Mouse (Mus musculus) limb, embryonic 10.5 days (tissue): Measurements from ENCODE around the gene Taok3. TPM values are rescaled to one million over a fixed set of nuclear protein-coding genes. Genes with fewer than 3 reads are reported as not detected.
A peak's percentile ranks its signal among the peaks of the same experiment; 100 is the strongest.

ENCODE experiments used
- DNase-seq: peaks from one replicate; pipeline ENCODE4 v3.0.0-alpha.2; 2017; ENCODE audit warnings: low spot score
- H3K27ac ChIP-seq: fragments of 300-500 bp; sonication (generic); 2 replicates; pipeline ENCODE4 v1.5.1; 2016; ENCODE audit warnings: mild to moderate bottlenecking
- H3K27me3 ChIP-seq: fragments of 300-500 bp; sonication (generic); 2 replicates; pipeline ENCODE4 v1.6.1; 2016; ENCODE audit warnings: low read depth, mild to moderate bottlenecking; ENCODE audit not compliant: poor library complexity, severe bottlenecking
- H3K36me3 ChIP-seq: fragments of 300-500 bp; sonication (generic); 2 replicates; pipeline ENCODE4 v1.6.1; 2016; ENCODE audit warnings: mild to moderate bottlenecking, moderate library complexity
- H3K4me1 ChIP-seq: fragments of 300-500 bp; sonication (generic); 2 replicates; pipeline ENCODE4 v1.6.1; 2016
- H3K4me3 ChIP-seq: fragments of 300-500 bp; sonication (generic); 2 replicates; pipeline ENCODE4 v1.5.1; 2016; ENCODE audit warnings: mild to moderate bottlenecking, moderate library complexity
- H3K9me3 ChIP-seq: fragments of 300-500 bp; sonication (generic); replicated peaks from 2 replicates; pipeline ENCODE4 v1.6.1; 2016; ENCODE audit warnings: mild to moderate bottlenecking
- WGBS: fragments of 180-500 bp; shearing (Covaris S2); methylation state at CpG from one replicate; pipeline ENCODE4 v1.1.7; 2016; 5-methylcytosine and 5-hydroxymethylcytosine counted together
- polyA plus RNA-seq: library from polyadenylated mRNA; unstranded; fragments of >200 nt; fragmentation: Nextera tagmentation; extraction: Ambion mirVana; gene quantifications from 2 replicates; pipeline ENCODE4 v1.2.1, GENCODE M21; 2016

Taok3 gene
- polyA plus RNA-seq, 1 experiment from 2014 or later, result 6.2 TPM

DNA sequence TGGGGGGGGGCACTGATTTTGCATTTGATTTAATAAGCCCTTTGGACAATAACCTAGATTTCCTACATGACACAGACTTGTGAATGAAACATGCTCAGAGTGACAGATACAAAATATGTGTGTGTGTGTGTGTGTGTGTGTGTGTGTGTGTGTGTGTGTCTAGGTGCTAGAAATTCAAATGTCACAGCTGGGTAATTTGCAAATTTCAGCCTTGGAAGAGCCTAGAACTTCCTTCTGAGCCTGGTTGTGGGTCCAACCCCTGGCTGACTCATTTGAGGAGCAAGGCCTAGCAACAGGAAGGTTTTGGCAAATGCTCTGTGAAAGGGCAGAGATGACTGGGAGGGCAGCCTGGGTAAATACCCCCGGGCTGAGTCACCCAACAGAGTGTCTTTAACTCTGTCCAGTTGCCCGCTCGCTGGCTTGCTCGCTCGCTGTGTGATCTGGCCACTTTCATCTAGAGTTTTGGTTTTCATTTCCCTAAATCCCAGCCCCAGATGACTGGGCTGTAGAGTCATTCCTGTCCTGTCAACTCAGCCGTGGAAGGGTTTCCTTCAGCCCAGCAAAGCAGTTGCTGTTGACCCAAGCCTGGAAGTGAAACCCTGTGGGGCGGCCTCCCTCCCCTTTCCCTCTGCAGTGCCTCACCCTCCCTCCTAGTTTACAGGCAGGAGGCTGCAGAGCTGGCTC, 38.5 kb downstream of the Taok3 start:
- Histone ChIP-seq H3K27me3 (no peaks in the 10 kb centered on the region), H3K4me3 (no peak overlapping the region), H3K27ac (no peak overlapping the region; the same call in 1 of the 2 replicates), H3K9me3 (no peaks in the 10 kb centered on the region), H3K36me3 (no peaks in the 10 kb centered on the region), H3K4me1 (peaks cover 30% of the 10 kb centered on the region)
- DNase-seq, result no peak
- WGBS, result 82% methylated on average over 7 of the region's 7 CpGs

DNA sequence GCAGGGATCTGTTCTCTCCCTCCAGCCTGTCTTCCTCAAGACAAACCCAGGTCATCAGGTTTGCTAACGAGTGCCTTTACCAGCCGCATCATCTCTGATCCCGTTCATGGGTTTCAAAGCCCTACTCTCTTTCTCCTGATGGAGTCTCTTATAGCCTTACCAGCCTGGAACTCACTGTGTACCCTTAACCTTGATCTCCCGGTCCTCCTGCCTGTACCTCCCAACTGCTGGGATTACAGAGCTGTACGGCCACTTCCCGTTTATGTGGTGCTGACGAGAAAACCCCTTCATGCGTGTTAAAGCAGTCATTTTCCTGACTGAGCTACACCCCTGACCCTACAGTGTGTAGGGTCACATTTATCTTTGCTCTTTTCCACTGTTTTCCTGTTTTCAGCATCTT, 39.4 kb downstream of the Taok3 start:
- no peaks in the 10 kb centered on the region for H3K36me3 ChIP-seq
- H3K4me1 ChIP-seq, result peaks cover 23% of the 10 kb centered on the region
- H3K9me3 ChIP-seq, result no peaks in the 10 kb centered on the region
- no peak for DNase-seq
- no peak overlapping the region for H3K4me3 ChIP-seq
- H3K27me3 ChIP-seq, result no peaks in the 10 kb centered on the region
- peak overlapping the region; percentile 72; the same call in 1 of the 2 replicates for H3K27ac ChIP-seq
- WGBS, result 59% methylated on average over 8 of the region's 8 CpGs

DNA sequence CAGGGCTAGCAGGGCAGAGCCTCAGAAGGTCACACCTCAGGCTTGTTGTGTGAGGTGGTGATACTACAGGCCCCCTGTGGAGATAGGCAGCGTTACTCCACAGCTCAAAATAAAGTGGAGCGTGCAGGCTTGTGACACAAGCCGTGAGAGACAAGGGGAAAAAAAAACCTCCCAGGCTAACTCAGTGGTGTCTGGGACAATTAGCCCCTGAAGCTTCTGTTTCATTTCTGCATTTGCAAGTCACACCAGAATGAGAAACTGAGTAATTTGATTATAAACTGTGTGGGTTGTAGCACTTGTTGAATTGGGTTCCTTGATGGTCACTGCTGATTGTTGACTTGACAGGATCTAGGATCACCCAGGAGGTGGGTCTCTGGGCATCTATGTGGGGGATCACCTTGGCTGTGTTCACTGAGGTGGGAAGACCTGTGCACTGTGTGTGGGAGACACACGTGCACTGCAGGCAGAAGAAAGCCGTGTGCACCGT, 39.9 kb downstream of the Taok3 start:
- Histone ChIP-seq H3K9me3 (no peaks in the 10 kb centered on the region), H3K4me3 (no peak overlapping the region), H3K27me3 (no peaks in the 10 kb centered on the region), H3K27ac (peak overlapping the region; percentile 72), H3K4me1 (peaks cover 23% of the 10 kb centered on the region), H3K36me3 (no peaks in the 10 kb centered on the region)
- no peak for DNase-seq
- 49% methylated on average over 6 of the region's 6 CpGs for WGBS

DNA sequence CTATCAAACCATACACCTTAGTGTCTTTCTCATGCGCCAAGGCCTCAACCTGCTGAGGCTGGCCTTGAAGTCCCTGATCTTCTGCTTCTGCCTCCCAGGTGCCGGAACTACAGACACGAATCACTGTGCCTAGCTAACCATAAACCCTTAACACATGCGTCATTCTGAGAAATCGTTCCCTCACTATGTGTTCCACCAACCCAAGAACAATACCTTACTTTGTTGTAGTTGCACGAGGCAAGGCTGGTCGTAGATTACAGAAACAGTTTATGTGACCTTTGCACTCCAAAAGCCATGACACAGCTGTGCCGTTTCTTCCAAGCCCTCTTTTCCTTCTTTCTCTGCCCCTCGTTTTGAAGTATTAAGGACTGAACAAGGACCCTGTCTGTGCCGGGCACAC, 40.6 kb downstream of the Taok3 start:
- DNase-seq, result no peak
- Histone ChIP-seq H3K4me1 (peaks cover 23% of the 10 kb centered on the region), H3K36me3 (no peaks in the 10 kb centered on the region), H3K27me3 (no peaks in the 10 kb centered on the region), H3K4me3 (no peak overlapping the region), H3K9me3 (no peaks in the 10 kb centered on the region), H3K27ac (0 out of 2 replicates have a peak overlapping the region, but pooled peaks have one; percentile 72)
- 58% methylated on average over 10 of the region's 10 CpGs for WGBS

DNA sequence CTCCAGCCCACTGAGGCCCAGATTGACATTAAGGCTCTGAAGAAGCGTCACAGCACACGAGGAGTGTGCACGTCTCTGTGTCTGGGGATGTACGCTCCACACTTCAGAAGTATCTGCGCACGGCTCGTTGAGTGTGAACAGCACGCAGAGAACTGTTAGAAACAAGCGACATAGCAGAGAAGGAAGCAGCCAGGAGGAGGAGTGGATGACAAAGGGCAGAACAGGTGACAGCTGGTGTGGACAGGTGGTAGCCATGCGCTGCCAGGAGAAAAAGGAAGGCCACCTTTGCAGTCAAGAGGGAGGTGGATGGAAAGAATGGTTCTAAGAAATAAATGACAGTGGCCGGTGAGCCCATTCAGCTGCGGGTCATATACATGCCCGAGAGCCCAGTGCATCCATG, 43.9 kb downstream of the Taok3 start:
- no peak for DNase-seq
- H3K36me3 ChIP-seq, result no peaks in the 10 kb centered on the region
- 0 out of 2 replicates have a peak overlapping the region, but pooled peaks have one; percentile 7 for H3K27ac ChIP-seq
- no peak overlapping the region for H3K4me3 ChIP-seq
- H3K9me3 ChIP-seq, result no peaks in the 10 kb centered on the region
- no peaks in the 10 kb centered on the region for H3K27me3 ChIP-seq
- H3K4me1 ChIP-seq, result peaks cover 24% of the 10 kb centered on the region
- 94% methylated on average over 13 of the region's 13 CpGs for WGBS

DNA sequence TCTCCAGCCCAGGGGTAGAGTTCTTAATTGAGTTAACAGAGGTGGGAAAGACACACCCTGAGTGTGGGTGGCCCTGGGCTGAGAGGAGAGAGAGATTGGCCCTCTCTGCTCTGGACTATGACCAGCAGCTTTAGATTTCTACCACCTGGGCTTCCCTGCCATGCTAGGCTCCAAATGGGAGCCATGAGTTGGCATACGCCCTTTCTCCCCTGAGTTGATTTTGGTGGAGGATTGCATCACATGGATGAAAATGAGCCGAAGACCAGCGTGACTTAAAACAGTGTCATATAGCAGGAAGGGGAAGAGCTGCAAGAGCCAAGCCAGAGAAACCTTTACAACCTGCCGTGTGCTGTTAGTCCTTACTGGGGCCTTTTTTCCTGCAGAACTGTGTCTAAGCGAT, 44.6 kb downstream of the Taok3 start:
- no peak overlapping the region for H3K27ac ChIP-seq
- peaks cover 17% of the 10 kb centered on the region for H3K4me1 ChIP-seq
- no peaks in the 10 kb centered on the region for H3K36me3 ChIP-seq
- no peak overlapping the region for H3K4me3 ChIP-seq
- no peaks in the 10 kb centered on the region for H3K27me3 ChIP-seq
- no peaks in the 10 kb centered on the region for H3K9me3 ChIP-seq
- DNase-seq, result no peak
- WGBS, result 90% methylated on average over 5 of the region's 5 CpGs

DNA sequence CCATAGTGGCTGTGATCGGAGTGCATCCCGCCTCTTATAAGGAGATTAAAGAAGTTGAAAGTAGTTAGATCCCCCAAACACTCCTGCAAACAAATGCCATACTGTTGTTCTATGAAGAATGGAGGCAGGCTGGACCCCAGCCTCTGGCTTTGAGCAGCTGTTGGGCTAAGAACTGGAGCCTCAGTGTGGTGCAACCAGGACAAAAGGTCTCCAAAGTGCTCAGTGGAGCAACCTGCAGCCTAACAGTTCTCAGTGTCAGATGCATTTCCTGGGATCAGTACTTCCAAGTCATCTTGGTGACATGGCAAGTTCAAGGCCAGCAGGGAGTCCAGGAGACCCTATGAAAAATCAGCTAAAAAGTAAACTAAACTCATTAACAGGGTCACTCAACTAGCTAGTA, 45.0 kb downstream of the Taok3 start:
- no peak for DNase-seq
- peaks cover 13% of the 10 kb centered on the region for H3K4me1 ChIP-seq
- no peaks in the 10 kb centered on the region for H3K27me3 ChIP-seq
- H3K36me3 ChIP-seq, result no peaks in the 10 kb centered on the region
- H3K4me3 ChIP-seq, result no peak overlapping the region
- no peak overlapping the region for H3K27ac ChIP-seq
- H3K9me3 ChIP-seq, result no peaks in the 10 kb centered on the region
- 97% methylated on average over 2 of the region's 2 CpGs for WGBS

DNA sequence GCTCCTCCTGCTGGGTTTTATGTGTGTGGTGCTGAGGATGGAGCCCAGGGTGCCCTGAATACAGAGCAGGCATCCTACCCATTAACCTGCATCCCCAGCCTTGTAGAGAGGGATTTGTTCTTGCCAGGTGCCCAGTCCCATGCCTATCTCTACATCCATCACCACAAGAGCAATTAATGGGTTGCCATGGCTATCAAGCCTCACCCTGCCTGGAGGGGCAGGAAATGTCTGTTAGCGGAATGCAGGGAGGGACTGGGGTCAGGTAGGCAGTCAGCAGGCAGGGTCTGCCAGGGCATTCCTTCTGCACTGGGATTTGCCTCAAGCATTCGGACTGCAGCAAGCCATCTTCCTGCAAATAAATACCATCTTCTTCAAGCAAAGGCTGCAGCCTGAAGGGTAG, 46.0 kb downstream of the Taok3 start:
- WGBS, result 54% methylated on average over 2 of the region's 2 CpGs
- H3K36me3 ChIP-seq, result no peaks in the 10 kb centered on the region
- DNase-seq, result no peak
- no peaks in the 10 kb centered on the region for H3K9me3 ChIP-seq
- H3K4me1 ChIP-seq, result peaks cover 12% of the 10 kb centered on the region
- no peak overlapping the region for H3K27ac ChIP-seq
- H3K4me3 ChIP-seq, result no peak overlapping the region
- H3K27me3 ChIP-seq, result no peaks in the 10 kb centered on the region

DNA sequence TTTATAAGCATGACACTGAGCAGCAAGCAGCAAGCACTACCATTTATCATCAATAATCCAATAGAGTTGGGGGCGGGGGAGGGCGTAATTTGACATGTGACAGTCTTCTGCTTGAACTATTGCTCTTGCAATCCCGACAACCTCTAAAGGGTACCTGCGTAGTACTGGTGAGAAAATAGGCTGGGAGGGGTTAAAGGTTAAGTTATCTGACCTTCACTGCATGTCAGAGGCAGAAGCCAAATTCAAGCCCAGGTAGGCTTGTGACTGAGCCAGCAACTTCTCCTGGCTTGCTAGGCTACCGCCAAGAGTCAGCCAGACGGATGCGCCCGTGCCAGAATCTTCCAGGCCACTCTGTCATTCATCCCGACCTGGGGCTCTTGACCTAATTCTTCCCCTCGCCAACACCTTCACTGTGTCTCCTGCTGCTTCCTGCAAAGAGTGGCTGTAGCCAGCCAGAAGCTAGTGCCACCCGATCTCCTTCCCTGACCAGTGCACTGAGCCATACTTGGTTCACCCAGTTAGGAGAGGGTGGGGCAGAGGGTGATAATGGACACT, 47.0 kb downstream of the Taok3 start:
- Histone ChIP-seq H3K9me3 (no peaks in the 10 kb centered on the region), H3K4me1 (peaks cover 13% of the 10 kb centered on the region), H3K27ac (no peak overlapping the region), H3K4me3 (no peak overlapping the region), H3K36me3 (no peaks in the 10 kb centered on the region), H3K27me3 (no peaks in the 10 kb centered on the region)
- 88% methylated on average over 11 of the region's 11 CpGs for WGBS
- no peak for DNase-seq

DNA sequence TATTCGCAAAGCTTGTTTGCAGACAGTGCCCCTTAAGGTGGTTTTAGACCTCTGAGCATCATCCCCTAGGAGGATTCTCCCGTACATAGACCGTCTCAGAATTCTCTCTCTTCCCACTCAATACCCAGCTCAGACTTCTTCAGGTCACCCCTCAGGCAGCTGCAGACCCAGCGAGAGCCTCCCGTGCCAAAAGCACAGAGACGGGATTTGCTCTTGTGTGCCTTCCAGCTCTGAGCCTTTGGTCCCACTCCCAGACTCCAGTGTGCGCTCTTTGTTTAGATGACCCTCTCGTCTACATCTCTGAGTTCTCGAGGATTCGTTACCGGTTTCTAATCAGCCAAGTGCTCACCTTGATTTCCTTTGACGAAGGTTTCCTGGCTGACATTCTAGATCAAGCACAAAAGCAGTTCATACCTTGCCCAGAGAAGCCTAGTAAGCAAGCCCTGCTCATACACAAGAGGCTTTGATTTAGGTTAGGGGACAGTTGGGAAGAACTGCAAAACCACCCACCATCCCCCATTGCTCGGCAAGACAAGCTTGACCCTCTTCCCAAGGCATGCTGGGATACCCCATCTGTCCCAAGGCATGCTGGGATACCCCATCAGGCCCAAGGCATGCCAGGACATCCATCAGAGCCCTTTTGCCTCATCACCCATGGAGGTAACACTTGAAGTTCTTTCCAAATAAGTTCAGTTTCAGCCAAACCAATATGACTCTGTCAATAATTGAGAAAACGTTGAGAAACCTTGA, 48.6 kb downstream of the Taok3 start:
- WGBS, result 91% methylated on average over 14 of the region's 14 CpGs
- H3K27me3 ChIP-seq, result no peaks in the 10 kb centered on the region
- no peak overlapping the region for H3K27ac ChIP-seq
- DNase-seq, result no peak
- H3K4me3 ChIP-seq, result no peak overlapping the region
- H3K9me3 ChIP-seq, result no peaks in the 10 kb centered on the region
- peaks cover 9% of the 10 kb centered on the region for H3K4me1 ChIP-seq
- no peaks in the 10 kb centered on the region for H3K36me3 ChIP-seq

DNA sequence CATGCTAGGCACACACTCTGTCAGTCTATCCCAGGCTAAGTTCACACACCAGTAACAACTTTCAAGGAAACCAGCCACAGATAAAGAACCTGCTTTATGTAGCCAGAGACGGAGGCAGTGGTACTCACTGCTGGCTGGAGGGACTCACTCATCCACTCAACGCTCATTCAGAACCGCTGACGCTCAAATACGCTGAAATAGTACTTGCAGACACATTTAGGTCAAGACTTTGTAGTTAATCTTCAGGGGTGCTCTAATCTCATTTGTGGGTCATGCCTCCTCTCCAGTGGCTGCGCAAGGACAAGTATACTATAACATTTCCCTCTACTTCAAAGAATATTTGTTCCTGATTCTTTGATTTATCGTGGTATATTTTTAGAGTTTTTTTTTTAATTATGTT, 54.1 kb downstream of the Taok3 start:
- Histone ChIP-seq H3K27ac (no peak overlapping the region), H3K36me3 (no peaks in the 10 kb centered on the region), H3K27me3 (no peaks in the 10 kb centered on the region), H3K4me3 (no peak overlapping the region), H3K4me1 (peaks cover 16% of the 10 kb centered on the region), H3K9me3 (no peaks in the 10 kb centered on the region)
- no peak for DNase-seq
- 97% methylated on average over 7 of the region's 7 CpGs for WGBS

DNA sequence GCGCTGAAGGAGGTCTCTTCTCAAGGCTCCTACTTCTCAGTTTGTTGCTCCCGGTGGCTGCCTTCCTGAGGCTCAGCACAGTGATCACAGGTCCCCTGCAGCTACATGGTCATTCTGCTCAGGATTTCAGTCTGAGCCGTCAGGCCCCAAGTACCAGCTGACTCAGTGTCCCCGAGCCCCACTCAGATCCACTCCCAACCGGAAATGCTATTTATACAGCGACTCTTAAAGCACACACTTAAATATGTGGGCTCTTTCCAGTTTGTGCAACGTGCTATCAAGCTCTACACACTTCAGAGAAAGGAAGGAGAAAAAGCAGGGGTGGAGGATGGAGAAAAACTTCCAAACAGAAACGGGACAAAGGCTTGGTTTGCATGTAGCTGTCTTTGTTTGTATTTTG, 56.0 kb downstream of the Taok3 start:
- peaks cover 13% of the 10 kb centered on the region for H3K4me1 ChIP-seq
- no peak overlapping the region for H3K4me3 ChIP-seq
- H3K36me3 ChIP-seq, result no peaks in the 10 kb centered on the region
- WGBS, result 81% methylated on average over 8 of the region's 8 CpGs
- no peak for DNase-seq
- H3K27me3 ChIP-seq, result no peaks in the 10 kb centered on the region
- no peak overlapping the region for H3K27ac ChIP-seq
- no peaks in the 10 kb centered on the region for H3K9me3 ChIP-seq

DNA sequence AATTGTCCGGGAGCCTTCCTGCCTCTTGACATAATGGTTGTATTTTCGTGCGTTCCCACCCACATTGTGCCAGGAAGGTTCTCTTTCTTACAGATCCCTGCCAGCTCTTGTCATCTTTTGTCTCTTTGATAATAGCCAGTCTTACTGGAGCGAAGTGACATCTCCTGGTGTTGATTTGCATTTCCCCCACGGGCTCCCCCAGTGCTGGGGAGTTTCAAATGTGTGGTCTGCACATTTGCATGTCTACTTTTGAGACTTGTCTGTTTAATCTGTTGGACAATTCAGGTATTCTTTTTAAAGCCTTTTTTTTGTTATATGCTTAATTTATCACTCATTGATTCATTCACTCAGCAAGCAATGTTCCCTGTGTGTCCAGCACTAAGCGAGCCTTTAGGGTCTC, 58.1 kb downstream of the Taok3 start:
- 77% methylated on average over 6 of the region's 6 CpGs for WGBS
- Histone ChIP-seq H3K36me3 (no peaks in the 10 kb centered on the region), H3K27me3 (no peaks in the 10 kb centered on the region)

More for the DNA sequence above, 58.1 kb downstream of the Taok3 start:
- Histone ChIP-seq H3K4me1 (peaks cover 12% of the 10 kb centered on the region), H3K4me3 (no peak overlapping the region), H3K27ac (no peak overlapping the region), H3K9me3 (no peaks in the 10 kb centered on the region)
- DNase-seq, result no peak
